Mouse (Mus musculus) thymus, postnatal 25 days (tissue): ENCODE data around the gene Casp1.

ENCODE experiments used
- DNase-seq: peaks from one replicate; pipeline ENCODE4 v3.0.0; 2022

Gene Casp1

GRCm38 (mm10) chr9:5298329-5299131, at the start of gene Casp1:
Casp1 (plus strand) TSS chr9:5298517.
- no peak for DNase-seq

GRCm38 (mm10) chr9:5263951-5264475, 34.3 kb upstream of the Casp1 start:
- DNase-seq: no peak

GRCm38 (mm10) chr9:5270274-5270673, 28.0 kb upstream of the Casp1 start:
- no peak for DNase-seq

- no peak for DNase-seq
These were observed 27.4 kb upstream of the Casp1 start for GRCm38 (mm10) chr9:5270884-5271283.

GRCm38 (mm10) chr9:5271334-5271845, 26.9 kb upstream of the Casp1 start:
- no peak for DNase-seq

GRCm38 (mm10) chr9:5286071-5286470, 12.2 kb upstream of the Casp1 start:
- no peak for DNase-seq

- no peak for DNase-seq
These were observed 11.7 kb upstream of the Casp1 start for GRCm38 (mm10) chr9:5286597-5286996.

- no peak for DNase-seq
These were observed 1.7 kb upstream of the Casp1 start for GRCm38 (mm10) chr9:5296354-5297237.

GRCm38 (mm10) chr9:5299132-5299381, 740 bp downstream of the Casp1 start:
- DNase-seq: no peak

- no peak for DNase-seq
These were observed 10.2 kb downstream of the Casp1 start, which contains the start of gene Casp4 for GRCm38 (mm10) chr9:5308561-5308960. Casp4 (plus strand) TSS chr9:5308828.

GRCm38 (mm10) chr9:5310112-5310511, 11.8 kb downstream of the Casp1 start:
- no peak for DNase-seq

GRCm38 (mm10) chr9:5311435-5311834, 13.1 kb downstream of the Casp1 start:
- no peak for DNase-seq

GRCm38 (mm10) chr9:5328204-5328603, 29.9 kb downstream of the Casp1 start:
- DNase-seq: no peak

GRCm38 (mm10) chr9:5332441-5332840, 34.1 kb downstream of the Casp1 start:
- DNase-seq: no peak

GRCm38 (mm10) chr9:5333422-5333821, 35.1 kb downstream of the Casp1 start:
- no peak for DNase-seq

GRCm38 (mm10) chr9:5343092-5343491, 44.8 kb downstream of the Casp1 start:
- DNase-seq: no peak

GRCm38 (mm10) chr9:5344090-5344489, 45.8 kb downstream of the Casp1 start:
- DNase-seq: no peak

- no peak for DNase-seq
These were observed 47.1 kb downstream of the Casp1 start, which contains the start of gene Casp12 for GRCm38 (mm10) chr9:5345291-5345898. Casp12 (plus strand) TSS chr9:5345430.

- DNase-seq: no peak
These were observed 49.1 kb downstream of the Casp1 start for GRCm38 (mm10) chr9:5347381-5347780.

GRCm38 (mm10) chr9:5353673-5354072, 55.4 kb downstream of the Casp1 start:
- DNase-seq: no peak

- no peak for DNase-seq
These were observed 58.5 kb downstream of the Casp1 start for GRCm38 (mm10) chr9:5356801-5357200.
